Mouse (Mus musculus) olfactory bulb, adult 2 months (tissue): ENCODE data around the gene Ube3b.

ENCODE experiments used
- CTCF ChIP-seq: fragments of 200-500 bp; IDR thresholded peaks from 2 replicates; pipeline ENCODE4 v1.5.1; 2012; ENCODE audit warnings: low read depth, mild to moderate bottlenecking, low read length, moderate library complexity; ENCODE audit not compliant: insufficient read depth
- POLR2A ChIP-seq: fragments of 200-500 bp; IDR thresholded peaks from 2 replicates; pipeline ENCODE4 v1.6.1; 2012; ENCODE audit warnings: mild to moderate bottlenecking, low read depth, low read length, moderate library complexity; ENCODE audit not compliant: insufficient read depth

DNA sequence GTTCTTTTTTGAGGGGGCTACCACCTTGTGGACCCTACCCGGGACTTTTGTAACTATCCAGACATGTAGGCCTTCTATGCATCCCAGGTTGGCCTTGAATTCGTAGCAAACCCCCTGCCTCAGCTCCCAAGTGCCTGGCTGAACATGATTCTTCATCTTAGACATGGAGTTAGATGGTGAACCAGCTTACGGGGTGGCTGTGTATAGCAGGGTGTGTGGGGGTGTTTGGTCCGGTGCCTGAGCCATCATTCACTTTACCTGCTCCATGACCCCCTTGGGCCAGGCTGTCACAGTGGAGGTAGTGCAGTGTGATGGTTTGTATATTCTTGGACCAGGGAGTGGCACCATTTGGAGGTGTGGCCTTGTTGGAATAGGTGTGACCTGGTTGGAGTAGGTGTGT is 87.6 kb downstream of the Ube3b start:
- TF ChIP-seq POLR2A (no peak), CTCF (no peak)
